Comparison of ENCODE assay signal across 35 mouse cellular contexts in genomic region chr4:8428629-8429523, GRCm38 (mm10).
A peak's percentile ranks its signal among the peaks of the same experiment; 100 is the strongest.
DNase-seq lines count a peak whose midpoint lies in the region; ATAC-seq lines count a peak whose summit lies in the region.
"Had no signal": no experiment of that assay in that cellular context is flagged by ENCODE, and none has a peak within 500 bp of the region (broad histone marks: within the 10 kb centered on the region; RNA-seq: fewer than 3 reads in every experiment).

No protein-coding gene starts in this region.

- 0 out of 2 replicates have a peak, but pooled peaks have one; percentile 20 for ATAC-seq in hindbrain, embryonic 11.5 days (ENCODE audit: low FRiP score)
- no peak for ATAC-seq in hindbrain, embryonic 12.5 days (ENCODE audit: low FRiP score)
- peak; percentile 82 for ATAC-seq in granulocyte monocyte progenitor cell, adult 5-6 weeks (replicated peaks; ENCODE audit: poor library complexity, severe bottlenecking)
- ATAC-seq in neural tube, embryonic 14.5 days (ENCODE audit: low read depth), result peak; percentile 64; the same call in 1 of the 2 replicates
- ATAC-seq: activated CD4-positive, CD25-positive, alpha-beta regulatory T cell, adult 4 months; CD4-positive, CD25-positive, alpha-beta regulatory T cell, adult 4 months; forebrain, embryonic 15.5 days; hindbrain, postnatal 0 days; liver, embryonic 12.5 days had no signal

- no peaks in the 10 kb centered on the region for H3K4me1 ChIP-seq in hindbrain, embryonic 11.5 days (replicated peaks; ENCODE audit: control insufficient read depth, insufficient read depth, low read length)
- peaks cover 5% of the 10 kb centered on the region; the same call in 1 of the 2 replicates for H3K4me1 ChIP-seq in hindbrain, embryonic 12.5 days
- H3K4me1 ChIP-seq in neural tube, embryonic 14.5 days (ENCODE audit: control insufficient read depth, insufficient read depth, low read length), result no peaks in the 10 kb centered on the region
- H3K4me1 ChIP-seq: liver, embryonic 12.5 days had no signal

- no peaks in the 10 kb centered on the region for H3K9me3 ChIP-seq in hindbrain, embryonic 11.5 days (ENCODE audit: control insufficient read depth, low read length)
- no peaks in the 10 kb centered on the region for H3K9me3 ChIP-seq in hindbrain, embryonic 12.5 days (replicated peaks)
- no peaks in the 10 kb centered on the region for H3K9me3 ChIP-seq in neural tube, embryonic 14.5 days (ENCODE audit: control insufficient read depth, low read length)
- H3K9me3 ChIP-seq: embryonic facial prominence, embryonic 12.5 days; forebrain, embryonic 10.5 days; forebrain, embryonic 15.5 days; hindbrain, embryonic 10.5 days; intestine, embryonic 15.5 days; liver, embryonic 12.5 days had no signal

- no peak overlapping the region for H3K4me2 ChIP-seq in hindbrain, embryonic 11.5 days (replicated peaks; ENCODE audit: low read depth, low read length)
- no peak overlapping the region for H3K4me2 ChIP-seq in hindbrain, embryonic 12.5 days (replicated peaks)
- H3K4me2 ChIP-seq in neural tube, embryonic 14.5 days (ENCODE audit: low read depth, low read length), result no peak overlapping the region
- H3K4me2 ChIP-seq: embryonic facial prominence, embryonic 12.5 days; forebrain, embryonic 15.5 days; intestine, embryonic 15.5 days; liver, embryonic 12.5 days had no signal

- WGBS in hindbrain, embryonic 11.5 days, result 88% methylated on average over 11 of the region's 11 CpGs
- 85% methylated on average over 11 of the region's 11 CpGs for WGBS in hindbrain, embryonic 12.5 days
- 71% methylated on average over 11 of the region's 11 CpGs for WGBS in neural tube, embryonic 14.5 days

- H3K9ac ChIP-seq in hindbrain, embryonic 11.5 days (ENCODE audit: low read depth, low read length), result no peak overlapping the region
- H3K9ac ChIP-seq in hindbrain, embryonic 12.5 days, result no peak overlapping the region
- H3K9ac ChIP-seq in neural tube, embryonic 14.5 days (replicated peaks; ENCODE audit: low read depth, low read length), result no peak overlapping the region
- H3K9ac ChIP-seq: embryonic facial prominence, embryonic 12.5 days; forebrain, embryonic 15.5 days; intestine, embryonic 15.5 days; liver, embryonic 12.5 days; liver, postnatal 0 days had no signal

- no peak overlapping the region for H3K27ac ChIP-seq in hindbrain, embryonic 11.5 days (ENCODE audit: low read depth, low read length)
- no peak overlapping the region for H3K27ac ChIP-seq in hindbrain, embryonic 12.5 days
- no peak overlapping the region for H3K27ac ChIP-seq in neural tube, embryonic 14.5 days (ENCODE audit: low read depth, low read length)
- H3K27ac ChIP-seq: embryonic facial prominence, embryonic 12.5 days; forebrain, embryonic 10.5 days; forebrain, embryonic 15.5 days; hindbrain, embryonic 10.5 days; hindbrain, postnatal 0 days; intestine, embryonic 15.5 days; kidney, postnatal 0 days; liver, embryonic 12.5 days; stomach, postnatal 0 days had no signal

- H3K4me3 ChIP-seq in hindbrain, embryonic 11.5 days (ENCODE audit: low read depth, low read length), result no peak overlapping the region
- H3K4me3 ChIP-seq in hindbrain, embryonic 12.5 days, result no peak overlapping the region
- no peak overlapping the region for H3K4me3 ChIP-seq in neural tube, embryonic 14.5 days (ENCODE audit: low read depth, low read length)
- H3K4me3 ChIP-seq: embryonic facial prominence, embryonic 12.5 days; forebrain, embryonic 10.5 days; forebrain, embryonic 15.5 days; hindbrain, embryonic 10.5 days; intestine, embryonic 15.5 days; liver, embryonic 12.5 days; myocyte had no signal

- H3K36me3 ChIP-seq in hindbrain, embryonic 11.5 days (ENCODE audit: control insufficient read depth, insufficient read depth, low read length), result no peaks in the 10 kb centered on the region
- no peaks in the 10 kb centered on the region for H3K36me3 ChIP-seq in hindbrain, embryonic 12.5 days
- no peaks in the 10 kb centered on the region for H3K36me3 ChIP-seq in neural tube, embryonic 14.5 days (ENCODE audit: control insufficient read depth, insufficient read depth, low read length)
- H3K36me3 ChIP-seq: embryonic facial prominence, embryonic 12.5 days; forebrain, embryonic 10.5 days; forebrain, embryonic 15.5 days; hindbrain, embryonic 10.5 days; intestine, embryonic 15.5 days; liver, embryonic 12.5 days had no signal

- DNase-seq in hindbrain, embryonic 11.5 days (ENCODE audit: low spot score), result no peak
- peak; percentile 64 for DNase-seq in A20 (ENCODE audit: low read depth, low spot score)
- DNase-seq in kidney, postnatal 25 days, result no peak
- DNase-seq in MN1 (ENCODE audit: low spot score), result no peak
- DNase-seq: adrenal gland, adult 2 months; adrenal gland, postnatal 36 days; cerebellum, adult 8-10 months; cerebellum, postnatal 25 days; gastrocnemius, postnatal 36 days; heart, postnatal 14 days; kidney, adult 8-10 months; layer of hippocampus, postnatal 36 days; left cerebral cortex, postnatal 4 days; liver, postnatal 0 days; lung, postnatal 14 days; midbrain, embryonic 14.5 days; right cerebral cortex, adult 18-20 months; spleen, adult 18-20 months; thymus, adult 18-20 months; thymus, postnatal 25 days had no signal

- H3K27me3 ChIP-seq in hindbrain, embryonic 11.5 days (ENCODE audit: control insufficient read depth, insufficient read depth, low read length), result no peaks in the 10 kb centered on the region; the same call in 1 of the 2 replicates
- no peaks in the 10 kb centered on the region for H3K27me3 ChIP-seq in hindbrain, embryonic 12.5 days
- H3K27me3 ChIP-seq in neural tube, embryonic 14.5 days (ENCODE audit: control insufficient read depth, insufficient read depth, low read length), result no peaks in the 10 kb centered on the region
- H3K27me3 ChIP-seq: forebrain, embryonic 15.5 days; intestine, embryonic 15.5 days; liver, embryonic 12.5 days had no signal
